Mouse (Mus musculus) layer of hippocampus, postnatal 25 days (tissue): ENCODE data around the gene Parg. TPM values are rescaled to one million over a fixed set of nuclear protein-coding genes. Genes with fewer than 3 reads are reported as not detected.
"Not testable (repeated sequence)": the region's sequence is repeated elsewhere in the genome, so short reads cannot be mapped to it uniquely, and the experiment has no call there.

Source experiments
- DNase-seq, 2 experiments: peaks; one replicate each; pipeline ENCODE4 v3.0.0; 2022; ENCODE audit warnings: mixed read lengths in 2 of 2, low spot score in 1 of 2; ENCODE audit errors: extremely low spot score in 1 of 2
- total RNA-seq, 2 experiments: library from RNA; stranded (reverse); gene quantifications; 2 replicates each; pipeline ENCODE4 v1.2.3; 2021

Parg gene
- total RNA-seq, 2 experiments from 2014 or later, result 51.4 to 51.9 TPM

GRCm38 (mm10) chr14:32176590-32176989 lies 25.2 kb upstream of the Parg start:
- DNase-seq, result not testable (repeated sequence)

- no peak for DNase-seq
Measured at GRCm38 (mm10) chr14:32179393-32180195, 22.2 kb upstream of the Parg start.

- no peak for DNase-seq
Measured at GRCm38 (mm10) chr14:32180861-32181260, 20.9 kb upstream of the Parg start.

- no peak for DNase-seq
Measured at GRCm38 (mm10) chr14:32183846-32184245, 17.9 kb upstream of the Parg start.

- no peak for DNase-seq
Measured at GRCm38 (mm10) chr14:32190627-32191391, 10.9 kb upstream of the Parg start.

- DNase-seq, result no peak
Measured at GRCm38 (mm10) chr14:32191926-32192325, 9.8 kb upstream of the Parg start.

GRCm38 (mm10) chr14:32192437-32192836 lies 9.3 kb upstream of the Parg start:
- DNase-seq, result peak in 1 of 2 experiments; percentile 47

GRCm38 (mm10) chr14:32193557-32193956 lies 8.2 kb upstream of the Parg start:
- not testable (repeated sequence) for DNase-seq

- no peak for DNase-seq
Measured at GRCm38 (mm10) chr14:32201354-32201753, 395 bp upstream of the Parg start.

- no peak for DNase-seq
Measured at GRCm38 (mm10) chr14:32226601-32227000, 24.9 kb downstream of the Parg start.

GRCm38 (mm10) chr14:32228996-32229395 lies 27.2 kb downstream of the Parg start:
- peak; percentile 45 to 90 for DNase-seq

GRCm38 (mm10) chr14:32242401-32242800 lies 40.7 kb downstream of the Parg start:
- peak in 1 of 2 experiments; percentile 17 for DNase-seq

GRCm38 (mm10) chr14:32246019-32246418 lies 44.3 kb downstream of the Parg start:
- DNase-seq, result no peak

- no peak for DNase-seq
Measured at GRCm38 (mm10) chr14:32249616-32250015, 47.9 kb downstream of the Parg start.

GRCm38 (mm10) chr14:32260830-32261229 lies 59.1 kb downstream of the Parg start:
- DNase-seq, result no peak

- no peak for DNase-seq
Measured at GRCm38 (mm10) chr14:32261741-32262140, 60.0 kb downstream of the Parg start.

GRCm38 (mm10) chr14:32268999-32269398 lies 67.2 kb downstream of the Parg start:
- DNase-seq, result no peak

- no peak for DNase-seq
Measured at GRCm38 (mm10) chr14:32269589-32269988, 67.8 kb downstream of the Parg start.

GRCm38 (mm10) chr14:32301622-32302021 lies 99.9 kb downstream of the Parg start:
- DNase-seq, result no peak

GRCm38 (mm10) chr14:32302423-32302822 lies 100.7 kb downstream of the Parg start:
- DNase-seq, result no peak

GRCm38 (mm10) chr14:32304921-32305320 lies 103.2 kb downstream of the Parg start:
- no peak for DNase-seq

GRCm38 (mm10) chr14:32309876-32310275 lies 108.1 kb downstream of the Parg start:
- DNase-seq, result peak; percentile 40 to 82
